Comparison of ENCODE assay signal across 9 mouse cellular contexts in genomic region chr9:57074171-57074821, GRCm38 (mm10). TPM values are rescaled to one million over a fixed set of nuclear protein-coding genes. Genes with fewer than 3 reads are reported as not detected.
A peak's percentile ranks its signal among the peaks of the same experiment; 100 is the strongest.
DNase-seq lines count a peak whose midpoint lies in the region; ATAC-seq lines count a peak whose summit lies in the region.
"Had no signal": no experiment of that assay in that cellular context is flagged by ENCODE, and none has a peak within 500 bp of the region (broad histone marks: within the 10 kb centered on the region; RNA-seq: fewer than 3 reads in every experiment).

No protein-coding gene starts in this region.

- H3K27me3 ChIP-seq in forebrain, embryonic 10.5 days (ENCODE audit: poor library complexity, severe bottlenecking), result no peaks in the 10 kb centered on the region
- no peaks in the 10 kb centered on the region for H3K27me3 ChIP-seq in midbrain, embryonic 11.5 days (ENCODE audit: control insufficient read depth, insufficient read depth, low read length)
- H3K27me3 ChIP-seq in stomach, embryonic 15.5 days (replicated peaks), result no peaks in the 10 kb centered on the region
- H3K27me3 ChIP-seq: Patski had no signal

- WGBS in forebrain, embryonic 10.5 days, result 7% methylated on average over 21 of the region's 21 CpGs
- 5% methylated on average over 21 of the region's 21 CpGs for WGBS in midbrain, embryonic 11.5 days
- WGBS in stomach, embryonic 15.5 days, result 1% methylated on average over 21 of the region's 21 CpGs

- H3K36me3 ChIP-seq in forebrain, embryonic 10.5 days (replicated peaks), result no peaks in the 10 kb centered on the region
- no peaks in the 10 kb centered on the region for H3K36me3 ChIP-seq in midbrain, embryonic 11.5 days (ENCODE audit: control insufficient read depth, insufficient read depth, low read length)
- H3K36me3 ChIP-seq in stomach, embryonic 15.5 days, result no peaks in the 10 kb centered on the region; the same call in 1 of the 2 replicates

- no peaks in the 10 kb centered on the region for H3K9me3 ChIP-seq in forebrain, embryonic 10.5 days
- no peaks in the 10 kb centered on the region for H3K9me3 ChIP-seq in midbrain, embryonic 11.5 days (ENCODE audit: control insufficient read depth, low read length)
- H3K9me3 ChIP-seq in stomach, embryonic 15.5 days, result no peaks in the 10 kb centered on the region

- H3K27ac ChIP-seq in forebrain, embryonic 10.5 days, result peak overlapping the region; percentile 97
- H3K27ac ChIP-seq in midbrain, embryonic 11.5 days (ENCODE audit: low read depth, low read length), result peak overlapping the region; percentile 98
- H3K27ac ChIP-seq in stomach, embryonic 15.5 days, result peak overlapping the region; percentile 92

- H3K4me2 ChIP-seq in midbrain, embryonic 11.5 days, result peak overlapping the region; percentile 78
- H3K4me2 ChIP-seq in stomach, embryonic 15.5 days, result peak overlapping the region; percentile 86

- ATAC-seq in midbrain, embryonic 11.5 days (ENCODE audit: low FRiP score), result no peak
- no peak for ATAC-seq in stomach, embryonic 15.5 days (ENCODE audit: insufficient read depth, low FRiP score, low read depth)

- peak; percentile 16 to 25 for DNase-seq in adrenal gland, adult 18-20 months (ENCODE audit: low spot score in 2 of 2)
- no peak for DNase-seq in adrenal gland, postnatal 4 days (ENCODE audit: low spot score in 2 of 2)
- DNase-seq in adrenal gland, postnatal 36 days, result peak; percentile 22 to 52
- DNase-seq in forebrain, embryonic 10.5 days (ENCODE audit: extremely low spot score, low spot score), result peak; percentile 41
- DNase-seq in heart, postnatal 4 days, result peak; percentile 46
- DNase-seq in layer of hippocampus, postnatal 14 days (ENCODE audit: low spot score in 2 of 2), result peak; percentile 16 to 31
- peak; percentile 86 for DNase-seq in midbrain, embryonic 11.5 days (ENCODE audit: low spot score, missing footprints)

- H3K4me3 ChIP-seq in forebrain, embryonic 10.5 days, result peak overlapping the region; percentile 94
- H3K4me3 ChIP-seq in midbrain, embryonic 11.5 days (ENCODE audit: low read depth, low read length), result peak overlapping the region; percentile 91
- peak overlapping the region; percentile 94 for H3K4me3 ChIP-seq in stomach, embryonic 15.5 days (replicated peaks)

- peaks cover 45% of the 10 kb centered on the region for H3K4me1 ChIP-seq in forebrain, embryonic 10.5 days
- H3K4me1 ChIP-seq in midbrain, embryonic 11.5 days (ENCODE audit: control insufficient read depth, insufficient read depth, low read length), result peaks cover 11% of the 10 kb centered on the region
- H3K4me1 ChIP-seq in stomach, embryonic 15.5 days, result peaks cover 21% of the 10 kb centered on the region; the same call in 1 of the 2 replicates

- H3K9ac ChIP-seq in midbrain, embryonic 11.5 days (ENCODE audit: low read length), result peak overlapping the region; percentile 81
- peak overlapping the region; percentile 68 for H3K9ac ChIP-seq in stomach, embryonic 15.5 days

RNA-seq across cellular contexts. Expression of gene Sin3a, which starts 2.5 kb away (rescaled TPM):
- 10 to 100 TPM; 32.5 to 39.2 TPM for total RNA-seq in adrenal gland, adult 18-20 months (2021)
- 10 to 100 TPM; 58.0 to 64.5 TPM for total RNA-seq in adrenal gland, postnatal 4 days (2021)
- 10 to 100 TPM; 41.8 to 54.3 TPM for total RNA-seq in adrenal gland, postnatal 36 days (2021)
- polyA plus RNA-seq in forebrain, embryonic 10.5 days (2016; fragmentation: Nextera tagmentation; extraction: Ambion mirVana), result 53.9 and 54.5 TPM in 2 replicates
- 10 to 100 TPM; 46.2 to 46.5 TPM for total RNA-seq in heart, postnatal 4 days (2021)
- 10 to 100 TPM; 27.3 to 29.7 TPM for total RNA-seq in layer of hippocampus, postnatal 14 days (2021)
- 54.6 and 56.1 TPM in 2 replicates for polyA plus RNA-seq in midbrain, embryonic 11.5 days (2014; fragmentation: Nextera tagmentation; extraction: Ambion mirVana)
- 27.1 and 28.4 TPM in 2 replicates for polyA plus RNA-seq in stomach, embryonic 15.5 days (2015; fragmentation: Nextera tagmentation; extraction: Ambion mirVana)

RNA-seq across cellular contexts. Expression of gene Man2c1, which starts 56.2 kb away (rescaled TPM):
- total RNA-seq in adrenal gland, adult 18-20 months (2021), result 100 to 1,000 TPM; 108 to 151 TPM
- total RNA-seq in adrenal gland, postnatal 4 days (2021), result 100 to 1,000 TPM; 172 to 175 TPM
- total RNA-seq in adrenal gland, postnatal 36 days (2021), result 100 to 1,000 TPM; 109 to 121 TPM
- 63.3 and 68.8 TPM in 2 replicates for polyA plus RNA-seq in forebrain, embryonic 10.5 days (2016; fragmentation: Nextera tagmentation; extraction: Ambion mirVana)
- 10 to 100 TPM; 58.8 to 68.4 TPM for total RNA-seq in heart, postnatal 4 days (2021)
- total RNA-seq in layer of hippocampus, postnatal 14 days (2021), result 100 to 1,000 TPM; 117 to 132 TPM
- polyA plus RNA-seq in midbrain, embryonic 11.5 days (2014; fragmentation: Nextera tagmentation; extraction: Ambion mirVana), result 17.5 and 18.0 TPM in 2 replicates
- 63.1 and 71.1 TPM in 2 replicates for polyA plus RNA-seq in stomach, embryonic 15.5 days (2015; fragmentation: Nextera tagmentation; extraction: Ambion mirVana)

Comparison
In these comparisons a context has a peak if more than half of its experiments do, and no peak if none do; other contexts are left out.
1. DNase-seq: peak in adrenal gland, adult 18-20 months (2 of 2), adrenal gland, postnatal 36 days (2 of 2), forebrain, embryonic 10.5 days (single experiment), heart, postnatal 4 days (single experiment), layer of hippocampus, postnatal 14 days (2 of 2) and midbrain, embryonic 11.5 days (single experiment); none in adrenal gland, postnatal 4 days (0 of 2).
2. Peak in every context shown above with its lines, with median percentiles within 50 percentile points of each other: H3K27ac ChIP-seq and H3K4me3 ChIP-seq.